In the genomic region with DNA sequence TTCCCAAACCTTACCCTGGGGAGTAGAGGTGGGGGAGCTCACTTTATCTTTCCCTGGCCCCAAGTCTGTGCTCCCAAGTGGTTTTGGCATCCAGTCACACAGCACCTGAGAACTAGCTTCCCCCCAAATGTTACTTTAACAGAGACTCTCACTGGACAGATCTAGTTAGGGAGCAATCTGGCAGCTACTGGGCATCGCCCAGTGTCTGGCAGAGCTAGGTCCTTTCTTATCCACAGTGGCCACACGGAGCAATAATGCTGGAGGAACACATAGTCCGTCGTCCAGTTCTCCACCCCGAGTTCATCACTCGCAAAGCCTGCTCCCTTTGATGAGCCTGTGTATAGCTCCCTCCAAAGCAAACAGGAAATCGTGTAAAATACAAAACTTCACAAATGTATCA, we compare ENCODE assay signal across 15 mouse cellular contexts.
"Had no signal": no experiment of that assay in that cellular context is flagged by ENCODE, and none has a peak within 500 bp of the region (broad histone marks: within the 10 kb centered on the region; RNA-seq: fewer than 3 reads in every experiment).

No protein-coding gene starts in this region.

- H3K27ac ChIP-seq: liver, embryonic 13.5 days; liver, embryonic 15.5 days; macrophage; midbrain, embryonic 13.5 days; midbrain, embryonic 15.5 days; neural tube, embryonic 12.5 days; stomach, embryonic 15.5 days; stomach, postnatal 0 days had no signal

- DNase-seq: liver, embryonic 13.5 days; liver, postnatal 0 days; lung, embryonic 14.5 days; right cerebral cortex, postnatal 14 days; thymus, adult 2 months; thymus, postnatal 25 days; thymus, postnatal 4 days had no signal

- H3K4me3 ChIP-seq: liver, embryonic 13.5 days; liver, embryonic 15.5 days; megakaryocyte, embryonic 14.5 days; midbrain, embryonic 13.5 days; midbrain, embryonic 15.5 days; neural tube, embryonic 12.5 days; stomach, embryonic 15.5 days had no signal
